Mouse (Mus musculus) mature B cell (primary cell): Measurements from ENCODE around the gene 4930562C15Rik.

Source experiments
- in situ Hi-C: fragments of 300-500 bp; cut with MboI; formaldehyde crosslinking; loops from 2 replicates; pipeline ENCODE4 v1.14.3; 2019

Gene 4930562C15Rik

DNA sequence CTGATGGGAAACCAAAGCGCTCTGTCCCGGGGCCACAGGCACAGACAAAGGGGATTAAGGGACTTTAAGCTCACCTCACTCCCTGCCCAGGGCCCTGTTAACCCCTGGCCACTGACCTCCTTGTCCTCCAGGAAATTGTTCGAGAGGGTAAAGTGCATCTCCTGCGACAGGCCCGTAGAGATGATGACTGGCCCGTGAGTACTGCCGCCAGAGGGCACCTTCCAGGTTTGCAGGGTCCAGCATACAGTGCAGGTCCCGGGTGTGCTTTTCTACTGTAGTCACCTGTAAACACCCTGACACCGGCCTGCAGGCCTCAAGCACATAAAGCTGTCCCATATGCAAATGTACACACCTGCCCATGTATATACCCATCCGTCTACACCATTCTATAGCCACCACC is 26.2 kb downstream of the 4930562C15Rik start:
- in situ Hi-C loops = no loop called here

DNA sequence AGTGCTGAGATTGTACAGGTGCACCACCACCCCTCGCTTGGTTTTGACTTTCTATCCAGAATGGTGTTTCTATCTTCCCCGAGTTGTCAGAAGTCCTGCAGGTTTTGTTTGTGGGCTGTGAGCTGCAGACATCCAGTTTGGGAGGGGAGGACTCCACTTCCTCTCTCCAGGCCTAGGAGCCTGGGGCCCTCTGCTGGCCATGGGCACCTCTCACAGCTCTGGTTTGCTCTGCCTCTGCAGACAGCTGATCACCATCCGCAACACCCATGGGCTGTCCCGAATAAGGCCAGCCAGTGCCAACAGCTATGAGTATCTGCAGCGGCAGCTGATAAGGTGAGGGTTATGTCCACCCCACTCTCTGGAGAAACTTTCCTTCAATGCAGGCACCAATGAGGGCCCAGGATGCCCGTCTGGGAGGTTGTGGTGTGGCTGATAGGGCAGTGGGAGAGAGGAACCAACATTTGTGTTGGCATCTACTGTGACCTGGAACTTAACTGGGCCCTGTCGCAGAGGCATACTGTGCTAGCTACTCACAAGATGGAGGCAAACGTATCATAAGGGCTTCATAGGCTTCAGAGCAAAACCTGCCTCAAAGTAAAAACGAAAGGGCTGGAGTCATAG is 27.8 kb downstream of the 4930562C15Rik start:
- in situ Hi-C loops = no loop called here

GRCm38 (mm10) chr16:4863742-4864141 is 28.5 kb downstream of the 4930562C15Rik start:
- in situ Hi-C loops = no loop called here

DNA sequence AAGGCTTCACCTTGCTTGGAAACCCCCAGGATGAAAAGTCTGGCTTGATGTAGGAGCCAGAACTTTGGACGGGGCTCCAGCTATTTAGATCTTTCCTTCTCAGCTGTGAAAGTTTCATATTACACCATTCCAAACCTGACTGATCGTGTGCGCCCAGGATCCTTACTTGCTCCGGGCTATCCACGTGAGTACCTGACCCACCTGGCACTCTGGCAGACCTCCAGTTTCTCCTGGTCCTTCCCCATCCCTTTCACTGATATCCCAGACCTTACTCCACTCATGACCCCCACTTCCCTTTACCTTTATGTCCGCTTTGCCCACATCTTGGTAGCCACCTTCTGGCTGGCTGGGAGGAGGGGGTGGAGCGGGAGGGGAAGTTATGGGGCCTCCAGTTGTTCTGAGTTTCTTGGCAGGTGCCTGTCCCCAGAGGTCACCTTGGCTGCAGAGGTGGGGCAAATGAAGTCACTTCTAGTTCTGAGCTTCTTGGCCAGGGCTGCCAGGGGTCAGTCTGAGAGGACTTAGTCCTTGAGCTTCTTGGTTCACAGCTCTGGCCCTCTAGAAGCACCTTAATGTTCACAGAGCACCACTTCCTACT is 31.0 kb downstream of the 4930562C15Rik start:
- in situ Hi-C loops = loop anchor here (5.0 kb wide), 1 partner anchor 51 kb away; no protein-coding TSS in a partner anchor

GRCm38 (mm10) chr16:4870490-4870889 is 35.3 kb downstream of the 4930562C15Rik start:
- in situ Hi-C loops = no loop called here

DNA sequence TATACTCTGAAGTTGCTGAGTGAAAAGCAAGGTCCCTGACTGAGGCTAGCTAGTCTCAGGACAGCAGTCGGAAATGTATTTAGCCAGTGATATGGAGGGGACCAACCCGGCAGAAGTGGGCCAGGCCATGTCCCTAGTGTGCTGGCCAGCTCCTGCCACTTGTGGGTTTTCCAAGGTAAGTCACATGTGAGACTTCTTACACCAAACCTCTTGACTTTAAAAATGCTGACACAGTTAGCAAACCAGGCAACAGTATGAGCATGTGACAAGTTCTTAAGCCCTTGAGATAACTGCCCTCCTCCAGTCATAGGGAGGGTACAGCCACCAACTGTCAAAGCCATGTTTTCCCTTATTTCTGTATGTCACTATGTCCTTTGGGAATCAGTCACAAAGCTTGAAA is 36.7 kb downstream of the 4930562C15Rik start:
- in situ Hi-C loops = no loop called here

DNA sequence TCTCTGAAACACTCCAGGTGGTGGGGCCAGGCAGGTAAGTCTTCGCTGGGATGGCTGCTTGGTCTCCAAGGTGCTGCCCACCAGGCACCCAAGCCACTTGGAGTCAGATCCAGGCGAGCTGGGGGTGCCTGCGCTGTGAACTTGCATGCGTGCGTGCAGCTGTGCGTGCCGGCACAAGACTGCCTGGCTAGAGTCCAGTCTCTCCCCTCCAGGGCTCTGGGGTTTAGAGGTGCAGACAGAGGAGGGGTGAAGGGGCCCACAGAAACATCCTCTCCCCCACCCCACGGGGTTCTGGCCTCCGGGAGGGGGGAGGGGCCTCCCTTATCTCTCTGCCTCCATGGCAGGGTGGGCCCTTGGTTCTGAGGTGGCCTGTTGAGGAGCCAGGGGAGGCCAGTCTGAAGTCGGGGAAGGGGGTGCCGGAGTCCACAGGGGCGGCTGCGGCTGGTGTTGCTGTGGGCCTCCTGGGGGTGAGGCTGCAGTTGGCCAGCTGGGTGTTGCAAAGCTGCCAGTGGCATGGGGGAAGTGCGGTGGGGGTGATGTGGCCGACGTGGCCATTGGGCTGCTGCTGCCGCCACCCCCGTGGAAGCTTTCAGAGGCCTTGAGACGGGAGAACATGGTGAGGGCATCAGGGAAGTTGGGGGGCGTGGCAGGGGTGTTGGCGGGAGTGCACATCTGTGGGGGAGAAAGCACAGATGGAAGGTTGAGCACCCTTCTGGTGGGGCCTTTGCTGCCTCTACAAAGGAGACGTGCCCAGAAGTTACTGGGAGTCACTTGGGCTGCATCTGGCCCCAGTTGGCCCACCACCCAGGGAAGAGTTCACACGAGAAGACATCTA is 40.2 kb downstream of the 4930562C15Rik start:
- in situ Hi-C loops = no loop called here

- in situ Hi-C loops = no loop called here
These were observed 40.9 kb downstream of the 4930562C15Rik start for GRCm38 (mm10) chr16:4876033-4876680.

GRCm38 (mm10) chr16:4877195-4877594 is 42.0 kb downstream of the 4930562C15Rik start:
- in situ Hi-C loops = no loop called here

- in situ Hi-C loops = no loop called here
These were observed 42.5 kb downstream of the 4930562C15Rik start for GRCm38 (mm10) chr16:4877701-4878100.

DNA sequence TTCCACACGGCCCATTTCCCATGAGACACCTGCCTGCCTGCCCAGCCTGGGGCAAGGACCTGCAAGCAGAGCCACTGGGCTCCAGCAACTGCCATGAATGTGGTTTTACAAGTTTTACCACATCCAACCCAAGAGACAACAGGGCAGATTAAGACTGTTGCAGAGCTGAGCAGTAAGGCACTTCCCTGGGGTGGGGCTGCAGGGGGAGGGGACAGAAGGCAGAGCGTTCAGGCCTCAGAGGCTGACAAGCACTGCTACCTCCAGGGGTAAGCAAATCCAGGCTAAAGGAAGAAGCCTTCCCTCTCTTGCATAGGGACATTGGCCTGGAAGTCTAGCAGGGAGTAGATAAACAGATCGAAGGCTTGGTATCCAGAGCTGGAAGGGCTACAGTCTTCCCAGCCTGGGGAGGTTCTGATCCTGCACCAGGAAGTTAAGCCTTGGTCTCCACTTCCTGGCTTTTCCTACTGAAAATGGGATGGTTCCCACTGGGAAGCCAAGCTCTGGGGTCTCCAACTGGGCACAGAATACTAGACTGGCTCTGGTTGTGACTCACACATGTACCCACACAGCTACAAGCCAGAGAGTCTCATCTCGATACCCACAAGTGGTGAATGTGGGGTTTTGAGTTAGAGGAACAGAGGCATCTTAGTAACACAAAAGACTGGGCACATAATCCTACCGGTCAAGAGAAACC is 43.1 kb downstream of the 4930562C15Rik start:
- in situ Hi-C loops = no loop called here

DNA sequence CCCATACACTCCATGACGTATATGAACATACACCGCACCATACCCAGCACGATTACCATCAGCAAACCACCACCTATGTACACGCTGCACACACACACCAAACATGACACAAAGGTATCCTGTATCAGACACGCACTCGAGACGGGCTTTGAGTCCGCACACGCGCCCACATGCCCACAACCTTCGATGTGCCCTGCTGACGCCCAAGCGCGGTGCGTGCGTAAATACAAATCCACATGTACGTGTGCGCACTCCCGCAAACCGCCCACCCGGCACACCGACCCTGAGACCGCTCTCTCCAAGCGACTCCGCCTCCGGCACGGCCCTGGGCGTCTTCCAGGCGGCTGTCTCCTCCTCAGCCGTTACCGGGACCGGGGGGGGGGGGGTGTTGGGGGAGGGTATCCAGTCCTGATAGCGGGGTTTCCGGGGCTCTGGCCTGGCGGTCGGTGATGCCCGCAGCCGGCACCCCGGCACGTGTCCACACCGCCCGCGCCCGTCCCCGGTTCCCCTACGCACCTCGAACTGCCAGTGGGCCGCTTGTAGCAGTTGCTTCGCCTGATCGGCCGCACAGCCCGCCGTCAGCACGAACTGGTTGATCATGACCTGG is 44.0 kb downstream of the 4930562C15Rik start:
- in situ Hi-C loops = no loop called here

- in situ Hi-C loops = no loop called here
These were observed 44.5 kb downstream of the 4930562C15Rik start for GRCm38 (mm10) chr16:4879708-4880124.

GRCm38 (mm10) chr16:4880136-4880825 is 45.1 kb downstream of the 4930562C15Rik start, which contains the start of gene Ubald1:
Gene Ubald1, minus strand, starts transcription at chr16:4880315.
- in situ Hi-C loops = no loop called here

- in situ Hi-C loops = no loop called here
These were observed 46.5 kb downstream of the 4930562C15Rik start for GRCm38 (mm10) chr16:4881400-4882351.

DNA sequence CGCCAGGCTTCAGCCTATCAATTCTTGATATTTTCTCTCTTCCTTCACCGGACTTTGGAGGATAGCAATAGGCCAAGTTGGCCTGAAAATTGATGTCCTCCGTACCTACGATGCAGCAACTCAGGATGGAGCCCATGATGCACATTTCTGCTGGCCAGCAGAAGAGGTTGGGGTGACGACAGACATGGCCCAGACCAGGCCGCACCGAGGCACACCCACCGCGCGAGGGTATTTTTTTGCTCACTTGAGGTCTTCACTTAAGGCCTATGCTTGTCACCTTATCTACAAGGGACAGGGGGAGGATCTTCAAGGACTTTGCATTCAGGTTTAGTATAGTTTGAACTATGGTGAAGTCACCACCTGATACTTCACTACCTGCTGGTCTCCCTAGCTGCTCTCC is 49.7 kb downstream of the 4930562C15Rik start:
- in situ Hi-C loops = no loop called here

- in situ Hi-C loops = no loop called here
These were observed 50.8 kb downstream of the 4930562C15Rik start, which contains the start of gene Mgrn1 for GRCm38 (mm10) chr16:4885760-4886689. Gene Mgrn1, plus strand, starts transcription at chr16:4886249.

- in situ Hi-C loops = no loop called here
These were observed 51.4 kb downstream of the 4930562C15Rik start for GRCm38 (mm10) chr16:4886690-4887020.
